Mouse (Mus musculus) cerebellum, adult 2 months (tissue): ENCODE measurements at regions not wholly inside any gene's neighbourhood (a gene's known extent, or its start where the extent isn't known, plus 50 kb on each side); places are given as distances from the start of the nearest gene placed in this dataset.

Source experiments
- CTCF ChIP-seq: fragments of 200-500 bp; IDR thresholded peaks from 2 replicates; pipeline ENCODE4 v1.5.1; 2011; ENCODE audit warnings: low read depth, mild to moderate bottlenecking, control low read depth, low read length, moderate library complexity, borderline replicate concordance; ENCODE audit not compliant: insufficient read depth
- POLR2A ChIP-seq: fragments of 200-500 bp; IDR thresholded peaks from 2 replicates; pipeline ENCODE4 v1.6.1; 2011; ENCODE audit warnings: low read length, control low read depth, borderline replicate concordance; ENCODE audit not compliant: insufficient read depth

GRCm38 (mm10) chr3:80141697-80142096 lies 257.4 kb downstream of the Fam198b start:
- no peak for TF ChIP-seq POLR2A
- no peak for TF ChIP-seq CTCF
